Mouse (Mus musculus) bone marrow macrophage, adult 2 months (primary cell): ENCODE data around the gene Dyrk1a. TPM values are rescaled to one million over a fixed set of nuclear protein-coding genes. Genes with fewer than 3 reads are reported as not detected.

Source experiments
- H3K27ac ChIP-seq: 2 replicates; pipeline ENCODE4 v1.5.1; 2012; ENCODE audit warnings: low read depth, low read length; ENCODE audit not compliant: insufficient read depth
- H3K4me1 ChIP-seq: 2 replicates; pipeline ENCODE4 v1.6.1; 2012; ENCODE audit warnings: low read length; ENCODE audit not compliant: control insufficient read depth, insufficient read depth
- H3K4me3 ChIP-seq: 2 replicates; pipeline ENCODE4 v1.5.1; 2012; ENCODE audit warnings: mild to moderate bottlenecking, low read length, moderate library complexity; ENCODE audit not compliant: insufficient read depth
- CTCF ChIP-seq: IDR thresholded peaks from 2 replicates; pipeline ENCODE4 v1.5.1; 2012; ENCODE audit warnings: low read depth, mild to moderate bottlenecking, low read length, moderate library complexity
- POLR2A ChIP-seq: IDR thresholded peaks from 2 replicates; pipeline ENCODE4 v1.6.1; 2012; ENCODE audit warnings: mild to moderate bottlenecking, low read depth, low read length, borderline replicate concordance
- polyA plus RNA-seq: library from polyadenylated mRNA; stranded (reverse); fragments of >200 nt; gene quantifications from 2 replicates; pipeline ENCODE4 v1.2.4, GENCODE M21; 2012; ENCODE audit not compliant: missing spikeins, insufficient read depth, insufficient read length

Gene Dyrk1a
- polyA plus RNA-seq, 1 experiment, result 34.4 TPM

DNA sequence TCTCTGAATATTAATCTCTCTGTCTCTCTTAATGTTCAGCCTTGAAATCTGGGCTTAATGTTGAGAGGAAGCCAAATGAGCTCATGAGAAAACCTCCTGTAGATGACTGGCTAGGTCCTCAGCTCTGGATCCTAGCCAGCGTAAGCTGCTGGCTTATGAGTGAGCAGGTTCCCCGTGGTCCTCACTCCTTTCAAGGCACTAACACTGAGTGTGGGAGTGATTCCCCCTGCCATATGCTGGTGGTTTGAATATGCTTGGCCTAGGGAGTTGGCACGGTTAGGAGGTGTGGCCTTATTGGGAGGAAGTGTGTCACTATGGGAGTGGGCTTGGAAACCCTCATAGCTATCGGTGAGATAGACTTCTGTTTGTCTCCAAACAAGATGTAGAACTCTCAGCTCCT is 55.1 kb downstream of the Dyrk1a start:
- H3K4me1 ChIP-seq, result peaks cover 26% of the 10 kb centered on the region

GRCm38 (mm10) chr16:94625639-94626038 is 55.8 kb downstream of the Dyrk1a start:
- TF ChIP-seq CTCF (no peak), POLR2A (no peak)
- no peak overlapping the region for H3K27ac ChIP-seq
- no peak overlapping the region for H3K4me3 ChIP-seq
- peaks cover 26% of the 10 kb centered on the region for H3K4me1 ChIP-seq

More for the DNA sequence above, 55.1 kb downstream of the Dyrk1a start:
- no peak for TF ChIP-seq CTCF
- TF ChIP-seq POLR2A, result no peak
- Histone ChIP-seq H3K27ac (no peak overlapping the region), H3K4me3 (no peak overlapping the region)

DNA sequence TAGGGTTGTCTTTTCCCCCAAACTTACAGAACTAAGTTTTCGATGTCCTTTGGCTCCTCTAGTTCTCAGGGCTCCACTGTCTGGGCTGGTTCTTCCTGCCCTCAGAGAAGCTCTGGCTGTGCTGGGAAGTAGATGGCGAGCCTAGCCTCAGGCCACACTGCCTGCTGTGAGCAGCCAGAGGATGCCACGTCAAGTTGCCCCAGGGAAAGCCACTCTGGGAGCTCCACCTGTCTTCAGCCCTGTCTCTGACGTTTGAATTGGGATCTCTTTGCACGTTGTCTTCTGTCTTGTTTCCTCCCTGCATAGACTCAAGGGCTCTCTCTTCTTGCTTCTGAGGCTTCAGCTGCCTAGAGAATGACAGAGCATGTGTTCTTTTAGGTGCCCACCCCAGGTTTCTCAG is 57.9 kb downstream of the Dyrk1a start:
- peaks cover 34% of the 10 kb centered on the region for H3K4me1 ChIP-seq
- TF ChIP-seq POLR2A, result no peak
- no peak overlapping the region for H3K27ac ChIP-seq
- no peak overlapping the region for H3K4me3 ChIP-seq

GRCm38 (mm10) chr16:94628976-94629729 is 59.3 kb downstream of the Dyrk1a start:
- peak overlapping the region; percentile 34; the same call in 1 of the 2 replicates for H3K27ac ChIP-seq

DNA sequence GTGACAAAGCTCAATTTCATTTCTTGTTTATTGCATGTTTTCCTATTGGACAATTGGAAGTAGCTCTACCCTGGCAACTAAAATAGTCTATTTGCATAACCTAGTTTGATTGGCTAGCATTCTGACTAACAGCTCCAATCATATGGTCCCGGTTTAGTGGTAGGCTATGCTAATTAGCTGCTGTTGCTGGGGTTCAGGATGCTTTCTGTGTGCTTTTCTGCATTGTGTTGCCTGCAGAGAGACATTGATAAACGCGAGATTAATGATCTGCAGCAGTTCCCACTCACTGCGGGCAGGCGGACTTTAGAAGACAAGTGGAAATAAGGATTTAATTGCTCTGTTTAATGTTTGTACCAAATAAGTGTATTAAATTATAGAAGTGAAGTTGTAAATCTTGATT is 62.2 kb downstream of the Dyrk1a start:
- Histone ChIP-seq H3K27ac (peak overlapping the region; percentile 40), H3K4me3 (no peak overlapping the region), H3K4me1 (peaks cover 35% of the 10 kb centered on the region)
- no peak for TF ChIP-seq POLR2A
- TF ChIP-seq CTCF, result no peak

More at GRCm38 (mm10) chr16:94628976-94629729, 59.3 kb downstream of the Dyrk1a start:
- peaks cover 37% of the 10 kb centered on the region for H3K4me1 ChIP-seq
- TF ChIP-seq CTCF (no peak), POLR2A (no peak)
- no peak overlapping the region for H3K4me3 ChIP-seq

- no peak overlapping the region for H3K4me3 ChIP-seq
- no peak for TF ChIP-seq CTCF
- TF ChIP-seq POLR2A, result no peak
- H3K27ac ChIP-seq, result no peak overlapping the region
- peaks cover 39% of the 10 kb centered on the region for H3K4me1 ChIP-seq
Observed at GRCm38 (mm10) chr16:94632424-94632963, 62.7 kb downstream of the Dyrk1a start.

DNA sequence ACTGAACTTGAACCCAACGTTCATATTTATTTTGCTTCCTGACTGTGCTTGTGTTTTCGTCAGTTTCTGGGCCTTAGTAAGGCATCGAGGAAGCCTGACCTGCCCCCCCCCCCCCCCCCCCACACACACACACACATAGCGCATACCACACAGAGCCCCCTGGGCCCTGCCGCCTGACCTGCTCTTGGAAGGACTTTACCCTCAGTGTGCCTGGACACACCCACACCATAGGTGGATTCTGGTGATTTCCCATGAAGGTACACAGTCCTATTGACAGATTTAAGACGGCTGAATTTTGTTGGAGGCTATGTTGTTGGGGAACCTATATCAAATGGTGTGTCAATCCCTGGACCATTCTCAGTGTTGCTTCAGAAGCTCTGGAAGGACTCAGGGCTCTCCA is 63.2 kb downstream of the Dyrk1a start:
- H3K4me1 ChIP-seq, result peaks cover 37% of the 10 kb centered on the region
- TF ChIP-seq POLR2A (no peak), CTCF (no peak)
- no peak overlapping the region for H3K27ac ChIP-seq
- no peak overlapping the region for H3K4me3 ChIP-seq

GRCm38 (mm10) chr16:94637423-94637822 is 67.6 kb downstream of the Dyrk1a start:
- TF ChIP-seq POLR2A, result no peak
- no peak for TF ChIP-seq CTCF
- peaks cover 39% of the 10 kb centered on the region for H3K4me1 ChIP-seq
- H3K4me3 ChIP-seq, result no peak overlapping the region
- no peak overlapping the region for H3K27ac ChIP-seq

DNA sequence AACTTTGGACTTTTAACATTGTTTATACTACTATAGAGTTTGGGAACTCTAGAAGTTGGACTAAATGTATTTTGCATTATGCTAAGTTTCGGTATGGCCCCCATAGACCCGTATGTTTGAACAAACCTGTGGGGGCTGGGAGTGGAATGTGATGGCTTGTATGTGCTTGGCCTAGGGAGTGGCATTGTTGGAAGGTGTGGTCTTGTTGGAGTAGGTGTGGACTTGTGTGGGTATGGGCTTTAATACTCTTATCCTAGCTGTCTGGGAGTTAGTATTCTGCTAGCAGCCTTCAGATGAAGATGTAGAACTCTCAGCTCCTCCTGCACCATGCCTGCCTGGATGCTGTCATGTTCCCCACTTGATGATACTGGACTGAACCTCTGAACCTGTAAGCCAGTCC is 72.0 kb downstream of the Dyrk1a start:
- Histone ChIP-seq H3K27ac (no peak overlapping the region), H3K4me1 (peaks cover 44% of the 10 kb centered on the region), H3K4me3 (no peak overlapping the region)
- TF ChIP-seq CTCF, result no peak

DNA sequence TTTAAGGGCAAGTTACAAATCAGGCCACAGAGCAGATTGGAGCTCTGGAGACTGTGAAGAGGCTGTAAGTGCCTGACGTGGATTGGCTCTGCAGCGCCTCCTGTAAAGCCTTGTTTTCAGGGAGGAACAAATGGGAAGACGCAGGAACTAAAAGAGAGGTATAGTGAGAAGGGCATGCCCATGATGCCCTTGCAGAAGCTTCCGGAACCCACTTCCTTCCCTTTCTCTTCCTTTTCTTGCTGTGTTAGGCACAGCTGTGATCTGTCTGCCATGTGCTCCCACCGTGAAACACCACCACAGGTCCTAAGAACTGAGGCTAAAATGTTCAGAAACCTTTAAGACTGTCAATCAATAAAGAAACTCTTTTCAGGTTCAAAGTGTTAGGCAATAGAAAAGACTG is 77.3 kb downstream of the Dyrk1a start:
- peak overlapping the region; percentile 87 for H3K27ac ChIP-seq
- TF ChIP-seq CTCF, result no peak
- no peak for TF ChIP-seq POLR2A
- peaks cover 59% of the 10 kb centered on the region for H3K4me1 ChIP-seq
- peak overlapping the region; percentile 16; the same call in 1 of the 2 replicates for H3K4me3 ChIP-seq

- H3K4me3 ChIP-seq, result no peak overlapping the region
- peaks cover 56% of the 10 kb centered on the region for H3K4me1 ChIP-seq
- H3K27ac ChIP-seq, result peak overlapping the region; percentile 87
- TF ChIP-seq CTCF, result no peak
- TF ChIP-seq POLR2A, result no peak
Observed at GRCm38 (mm10) chr16:94647925-94648324, 78.1 kb downstream of the Dyrk1a start.
